Mouse (Mus musculus) small intestine, adult 2 months (tissue): Measurements from ENCODE around the gene Gstp1.
"Not testable (repeated sequence)": the region's sequence is repeated elsewhere in the genome, so short reads cannot be mapped to it uniquely, and the experiment has no call there.

Experiments used
- CTCF ChIP-seq: fragments of 200-500 bp; IDR thresholded peaks from 2 replicates; pipeline ENCODE4 v1.5.1; 2012; ENCODE audit warnings: low read depth, mild to moderate bottlenecking, control low read depth, inconsistent platforms, low read length, moderate library complexity, mixed read lengths; ENCODE audit not compliant: insufficient replicate concordance, insufficient read length; ENCODE audit errors: extremely low read depth
- POLR2A ChIP-seq: fragments of 200-500 bp; IDR thresholded peaks from 2 replicates; pipeline ENCODE4 v1.6.1; 2012; ENCODE audit warnings: low read depth, mild to moderate bottlenecking, control low read depth, inconsistent platforms, low read length, moderate library complexity

GRCm38 (mm10) chr19:4041500-4041899 lies 3.7 kb upstream of the Gstp1 start:
- TF ChIP-seq POLR2A, CTCF: not testable (repeated sequence)
